Mouse (Mus musculus) C2C12 (cell line): ENCODE data around the gene Vwa3a. TPM values are rescaled to one million over a fixed set of nuclear protein-coding genes. Genes with fewer than 3 reads are reported as not detected.

Experiments
- H3K27me3 ChIP-seq: one replicate; pipeline ENCODE4 v1.6.1; 2011; ENCODE audit not compliant: control insufficient read depth, insufficient read depth, insufficient read length
- H3K36me3 ChIP-seq: one replicate; pipeline ENCODE4 v1.6.1; 2011; ENCODE audit not compliant: control insufficient read depth, insufficient read depth
- H3K4me3 ChIP-seq: one replicate; pipeline ENCODE4 v1.5.1; 2011; ENCODE audit warnings: mild to moderate bottlenecking, control low read depth; ENCODE audit not compliant: poor library complexity, insufficient read depth, severe bottlenecking
- H3K79me2 ChIP-seq: one replicate; pipeline ENCODE4 v1.6.1; 2011; ENCODE audit not compliant: control insufficient read depth, insufficient read depth
- H3K79me3 ChIP-seq: one replicate; pipeline ENCODE4 v1.6.1; 2011; ENCODE audit warnings: low read depth, control low read depth
- H3ac ChIP-seq: one replicate; pipeline ENCODE3; 2011; ENCODE audit warnings: low read depth; ENCODE audit not compliant: control insufficient read depth, insufficient read length
- CEBPB ChIP-seq: IDR thresholded peaks from one replicate; pipeline ENCODE4 v1.6.1; 2011; ENCODE audit warnings: low read depth, mild to moderate bottlenecking, control low read depth, moderate library complexity
- CTCF ChIP-seq: IDR thresholded peaks from one replicate; pipeline ENCODE4 v1.5.1; 2011; ENCODE audit not compliant: control insufficient read depth, insufficient read depth, insufficient read length
- FOSL1 ChIP-seq: IDR thresholded peaks from one replicate; pipeline ENCODE4 v1.8.0; 2011; ENCODE audit warnings: mild to moderate bottlenecking, low read length; ENCODE audit not compliant: poor library complexity, insufficient read depth, severe bottlenecking
- MAX ChIP-seq: IDR thresholded peaks from one replicate; pipeline ENCODE4 v1.6.1; 2011; ENCODE audit warnings: mild to moderate bottlenecking, control low read depth
- MYOD1 ChIP-seq: IDR thresholded peaks from one replicate; pipeline ENCODE4 v1.6.1; 2011; ENCODE audit warnings: low read depth; ENCODE audit not compliant: control insufficient read depth, insufficient read length
- MYOG ChIP-seq: IDR thresholded peaks from one replicate; pipeline ENCODE4 v1.6.1; 2011; ENCODE audit not compliant: control insufficient read depth, insufficient read length; ENCODE audit errors: extremely low read depth
- USF1 ChIP-seq: IDR thresholded peaks from one replicate; pipeline ENCODE4 v1.6.1; 2011; ENCODE audit warnings: low read depth, mild to moderate bottlenecking, control low read depth, moderate library complexity
- polyA plus RNA-seq: library from polyadenylated mRNA; unstranded; fragments of >200 nt; fragmentation: generic; extraction: Trizol; gene quantifications from one replicate; pipeline ENCODE4 v1.2.1, GENCODE M21; 2012; ENCODE audit warnings: missing spikeins

Vwa3a gene
- polyA plus RNA-seq, 1 experiment = 0.02 TPM

DNA sequence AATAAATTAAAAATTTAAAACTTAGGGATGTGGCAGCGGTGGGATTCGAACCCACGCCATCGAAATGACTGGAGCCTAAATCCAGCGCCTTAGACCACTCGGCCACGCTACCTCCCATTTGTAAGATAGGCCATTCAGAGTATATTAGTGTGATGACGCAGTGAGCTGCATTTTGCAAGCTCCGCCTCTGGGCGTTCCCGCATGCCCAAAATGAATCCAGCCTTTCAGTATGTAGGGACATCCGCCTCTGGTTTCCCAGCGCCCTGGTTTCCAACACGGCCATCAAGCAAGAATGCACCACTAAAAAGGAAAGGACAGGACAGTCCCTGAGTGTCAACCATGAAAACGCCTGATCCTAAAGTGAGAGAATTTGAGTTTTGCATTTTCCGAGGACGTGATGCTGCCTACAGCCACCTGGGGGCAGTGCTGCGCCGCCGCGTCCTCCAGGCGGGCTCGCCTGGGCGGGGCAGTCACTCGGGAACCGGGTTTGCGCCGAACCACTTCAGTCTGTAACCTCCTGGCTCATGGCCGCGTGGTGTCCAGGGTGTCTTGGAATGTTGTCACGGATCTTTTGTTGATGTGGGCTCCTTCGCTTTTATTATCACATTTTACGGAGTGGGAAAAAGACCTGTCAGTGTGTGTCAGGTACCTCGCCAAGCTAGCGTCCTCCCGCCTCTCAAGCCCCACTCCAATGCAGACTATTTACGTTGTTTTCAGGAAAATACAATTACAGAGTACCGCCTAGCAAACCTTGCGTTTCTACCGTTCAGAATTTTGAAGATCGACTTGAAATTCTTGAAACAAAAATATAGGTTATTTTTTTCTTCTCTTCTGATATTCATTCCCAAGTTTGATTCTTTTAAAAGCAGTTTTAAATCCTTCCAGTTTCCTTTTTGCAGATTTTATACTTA, 96.6 kb downstream of the Vwa3a start:
- Histone ChIP-seq H3K4me3 (peak overlapping the region; percentile 38), H3K79me2 (no peaks in the 10 kb centered on the region), H3K36me3 (no peaks in the 10 kb centered on the region), H3K79me3 (no peaks in the 10 kb centered on the region), H3ac (peak overlapping the region; percentile 63), H3K27me3 (no peaks in the 10 kb centered on the region)
- no peak for TF ChIP-seq MYOD1
- no peak for TF ChIP-seq FOSL1
- TF ChIP-seq MYOG = no peak
- peak; percentile 98 for TF ChIP-seq CTCF
- TF ChIP-seq CEBPB = peak; percentile 15
- peak; percentile 56 for TF ChIP-seq MAX
- TF ChIP-seq USF1 = no peak

DNA sequence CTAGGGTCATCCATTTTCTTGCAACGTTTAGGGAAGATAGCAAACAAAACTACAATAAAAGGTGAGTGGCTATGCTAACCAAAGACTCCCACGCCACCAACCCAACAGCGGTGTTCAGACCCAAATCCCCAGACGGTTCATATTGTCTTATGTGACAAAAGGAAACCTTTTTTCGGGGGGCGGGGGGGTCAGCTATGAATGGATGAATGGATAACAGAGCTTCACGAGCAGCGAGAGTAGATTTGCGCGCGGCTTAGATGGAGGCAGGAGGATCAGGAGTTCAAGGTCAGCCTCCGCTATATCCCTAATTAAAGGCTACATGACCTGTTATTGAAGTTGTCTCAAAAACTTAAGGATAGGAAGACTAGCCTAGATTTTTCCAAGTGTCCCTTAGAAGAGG, 97.2 kb downstream of the Vwa3a start:
- no peak for TF ChIP-seq MAX
- TF ChIP-seq CEBPB = no peak
- no peak for TF ChIP-seq MYOD1
- no peak for TF ChIP-seq MYOG
- TF ChIP-seq USF1 = no peak
- no peak for TF ChIP-seq FOSL1
- TF ChIP-seq CTCF = no peak
- H3K79me2 ChIP-seq = no peaks in the 10 kb centered on the region
- no peaks in the 10 kb centered on the region for H3K36me3 ChIP-seq
- H3K27me3 ChIP-seq = no peaks in the 10 kb centered on the region
- H3ac ChIP-seq = peak overlapping the region; percentile 6
- H3K79me3 ChIP-seq = no peaks in the 10 kb centered on the region
- peak overlapping the region; percentile 34 for H3K4me3 ChIP-seq

DNA sequence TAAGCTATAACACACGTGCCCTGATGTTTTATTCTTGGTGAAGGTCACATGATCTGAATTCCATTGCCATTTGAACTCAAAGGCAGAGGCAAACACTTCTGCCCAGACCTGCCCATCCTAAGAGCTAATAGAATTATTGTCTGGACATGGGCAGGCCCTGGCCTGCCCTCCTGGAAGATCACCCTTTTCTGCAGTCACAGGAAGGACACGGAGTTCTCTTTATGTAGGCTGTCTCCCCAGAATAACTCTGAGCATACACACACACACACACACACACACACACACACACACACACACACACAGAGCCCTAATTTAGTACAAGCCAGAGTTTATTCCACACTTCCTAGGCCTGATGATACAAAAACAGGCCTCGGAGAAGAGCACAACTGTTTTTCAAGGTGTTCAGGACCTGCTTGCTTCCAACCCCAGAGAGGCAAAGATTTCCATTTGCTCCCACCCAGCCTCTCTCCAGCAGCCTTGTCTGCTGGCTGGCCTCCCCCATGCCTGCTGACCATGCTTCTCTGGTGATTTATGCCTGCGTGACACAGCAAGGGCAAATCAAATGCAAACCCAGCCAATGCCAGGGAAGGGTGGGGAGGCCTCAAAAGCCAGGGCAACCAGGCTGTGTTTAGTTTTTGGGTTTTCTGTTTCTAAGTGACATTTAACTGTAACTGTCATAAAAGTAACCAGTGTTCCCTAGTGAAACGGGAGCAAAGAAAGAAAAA, 99.5 kb downstream of the Vwa3a start:
- no peak for TF ChIP-seq MYOD1
- TF ChIP-seq CEBPB = no peak
- no peak for TF ChIP-seq FOSL1
- no peak for TF ChIP-seq CTCF
- no peak for TF ChIP-seq USF1
- TF ChIP-seq MAX = no peak
- no peak for TF ChIP-seq MYOG
- H3K36me3 ChIP-seq = no peaks in the 10 kb centered on the region
- H3K79me2 ChIP-seq = peaks cover 2% of the 10 kb centered on the region
- H3K27me3 ChIP-seq = no peaks in the 10 kb centered on the region
- H3ac ChIP-seq = no peak overlapping the region
- no peaks in the 10 kb centered on the region for H3K79me3 ChIP-seq
- no peak overlapping the region for H3K4me3 ChIP-seq

DNA sequence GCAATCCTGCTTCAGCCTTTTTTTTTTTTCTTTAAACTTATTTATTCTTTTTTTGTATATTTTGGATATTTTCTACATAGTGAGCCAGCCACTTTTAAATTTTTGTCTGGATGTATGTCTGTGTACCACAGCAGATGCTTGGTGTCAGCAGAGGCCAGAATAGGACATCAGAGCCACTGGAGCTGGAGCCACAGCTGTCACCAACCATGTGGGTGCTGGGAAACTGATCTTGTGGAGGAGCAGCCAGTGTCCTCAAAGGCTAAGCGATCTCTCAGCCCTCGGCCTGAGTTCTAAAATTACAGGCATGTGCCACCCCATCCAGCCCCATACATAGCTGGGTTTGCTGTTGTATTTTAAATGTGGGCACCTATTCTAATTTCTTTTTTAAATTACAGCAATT, 100.7 kb downstream of the Vwa3a start:
- no peak for TF ChIP-seq CEBPB
- no peak for TF ChIP-seq USF1
- no peak for TF ChIP-seq MAX
- TF ChIP-seq MYOD1 = no peak
- no peak for TF ChIP-seq MYOG
- no peak for TF ChIP-seq FOSL1
- no peak for TF ChIP-seq CTCF
- Histone ChIP-seq H3K27me3 (no peaks in the 10 kb centered on the region), H3K79me2 (peaks cover 13% of the 10 kb centered on the region), H3K79me3 (peaks cover 2% of the 10 kb centered on the region), H3K4me3 (no peak overlapping the region), H3ac (no peak overlapping the region), H3K36me3 (no peaks in the 10 kb centered on the region)

DNA sequence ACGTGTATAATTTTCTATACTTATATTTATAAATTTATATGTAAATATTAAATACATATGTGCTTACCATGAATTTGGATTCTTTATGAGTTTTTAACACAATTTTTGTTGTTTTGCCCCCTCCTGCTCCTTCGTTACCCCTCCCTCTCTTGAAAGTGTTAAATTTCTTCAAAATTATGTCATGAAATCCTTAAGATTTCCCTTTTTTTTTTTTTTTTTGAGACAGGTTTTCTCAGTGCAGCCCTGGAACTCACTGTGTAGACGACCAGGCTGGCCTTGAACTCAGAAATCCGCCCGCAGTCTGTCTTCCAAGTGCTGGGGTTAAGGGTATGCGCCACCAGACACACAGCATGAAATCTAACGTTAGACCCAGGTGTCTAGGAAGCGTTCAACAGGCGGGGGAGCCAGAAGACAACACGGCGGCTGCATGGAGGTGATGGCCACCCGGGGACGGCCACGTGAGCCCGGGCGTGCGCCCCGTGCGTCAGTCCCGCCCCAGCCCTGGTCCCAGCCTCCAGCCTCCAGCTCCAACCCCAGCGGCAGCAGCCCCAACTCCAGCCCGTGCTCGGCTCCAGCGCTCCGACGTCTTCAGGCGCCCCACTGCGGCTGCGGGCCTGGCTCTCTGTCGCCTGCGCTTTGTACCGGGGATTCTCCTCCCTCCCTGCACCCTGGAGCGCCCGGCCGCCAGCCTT, 103.4 kb downstream of the Vwa3a start, which contains the start of gene Eef2k:
Eef2k (plus strand) TSS at position 487 of the 692 bp plus-strand sequence.
- Histone ChIP-seq H3K79me2 (peaks cover 17% of the 10 kb centered on the region), H3K79me3 (peaks cover 2% of the 10 kb centered on the region), H3K27me3 (no peaks in the 10 kb centered on the region), H3K36me3 (peaks cover 3% of the 10 kb centered on the region), H3K4me3 (peak within 1 kb of the TSS; percentile 44), H3ac (peak within 1 kb of the TSS; percentile 62)
- no peak for TF ChIP-seq MYOD1
- no peak for TF ChIP-seq FOSL1
- peak; percentile 21 for TF ChIP-seq CTCF
- TF ChIP-seq CEBPB = no peak
- TF ChIP-seq MAX = peak; percentile 38
- TF ChIP-seq USF1 = peak; percentile 67
- TF ChIP-seq MYOG = no peak
